Mouse (Mus musculus) natural killer cell, adult 2 months (primary cell): ENCODE results near the gene Agfg2.

Source experiments
- DNase-seq, 2 experiments: peaks; one replicate each; pipeline ENCODE4 v3.0.0; 2022; ENCODE audit warnings: low spot score in 2 of 2

The Agfg2 gene

DNA sequence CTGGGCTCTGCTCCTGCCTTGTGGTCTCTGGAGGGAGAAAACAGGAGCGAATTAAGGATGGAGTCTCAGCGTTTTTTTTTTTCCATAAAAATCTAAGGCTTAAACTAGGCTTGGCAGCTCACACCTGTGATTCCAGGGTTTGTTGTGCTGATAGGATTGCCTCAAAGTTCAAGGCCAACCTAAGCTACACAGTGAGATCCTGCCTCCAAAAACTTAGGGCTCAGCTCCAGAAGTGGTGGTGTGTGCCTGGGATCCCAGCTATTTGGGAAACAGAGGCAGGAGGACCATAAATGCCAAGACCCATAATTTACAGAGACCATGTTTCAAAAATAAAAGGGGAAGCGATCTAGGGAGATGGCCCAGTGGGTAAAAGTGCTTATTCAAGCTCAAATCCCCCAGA, 75.2 kb downstream of the Agfg2 start:
- DNase-seq, result no peak

GRCm38 (mm10) chr5:137608654-137609190, 75.8 kb downstream of the Agfg2 start:
- DNase-seq, result no peak

GRCm38 (mm10) chr5:137607860-137608653, 76.5 kb downstream of the Agfg2 start:
- no peak for DNase-seq

DNA sequence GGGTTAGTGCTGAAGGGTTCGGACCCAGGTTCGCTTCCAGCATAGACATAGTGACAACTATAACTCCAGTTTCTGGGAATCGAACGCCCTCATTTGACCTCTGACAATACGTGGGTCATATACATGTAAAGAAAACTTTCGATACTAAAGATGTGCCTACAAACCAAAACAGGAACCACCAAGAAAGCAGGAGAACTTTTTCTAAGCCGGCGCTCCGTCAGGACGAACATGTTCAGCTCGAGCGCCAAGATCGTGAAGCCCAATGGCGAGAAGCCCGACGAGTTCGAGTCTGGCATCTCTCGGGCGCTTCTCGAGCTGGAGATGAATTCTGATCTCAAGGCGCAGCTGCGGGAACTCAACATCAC, 83.2 kb downstream of the Agfg2 start:
- no peak for DNase-seq

- DNase-seq, result peak; percentile 96
Measured at GRCm38 (mm10) chr5:137600619-137601364, 83.7 kb downstream of the Agfg2 start, which contains the start of gene Mospd3. Gene Mospd3 (minus strand): TSS chr5:137601058.
